Mouse (Mus musculus) lung, adult 2 months (tissue): ENCODE measurements at regions not wholly inside any gene's neighbourhood (a gene's known extent, or its start where the extent isn't known, plus 50 kb on each side); places are given as distances from the start of the nearest gene placed in this dataset.
A peak's percentile ranks its signal among the peaks of the same experiment; 100 is the strongest.

ENCODE experiments used
- DNase-seq: peaks from one replicate; pipeline ENCODE4 v3.0.0; 2022
- H3K4me1 ChIP-seq: fragments of 200-500 bp; 2 replicates; pipeline ENCODE4 v1.6.1; 2011; ENCODE audit warnings: low read length; ENCODE audit not compliant: control insufficient read depth, insufficient read depth
- H3K4me3 ChIP-seq: fragments of 200-500 bp; replicated peaks from 2 replicates; pipeline ENCODE3; 2011; ENCODE audit warnings: low read depth, mild to moderate bottlenecking, control low read depth, low read length; ENCODE audit errors: extremely low read depth
- CTCF ChIP-seq: fragments of 200-500 bp; IDR thresholded peaks from 2 replicates; pipeline ENCODE4 v1.5.1; 2011; ENCODE audit warnings: mild to moderate bottlenecking, low read length, control low read depth; ENCODE audit not compliant: insufficient read depth
- POLR2A ChIP-seq: fragments of 200-500 bp; IDR thresholded peaks from 2 replicates; pipeline ENCODE4 v1.6.1; 2011; ENCODE audit warnings: low read depth, mild to moderate bottlenecking, control low read depth, low read length, borderline replicate concordance; ENCODE audit errors: extremely low read depth
- WGBS: fragments of 180-500 bp; shearing (Covaris S2); methylation state at CpG from one replicate; pipeline ENCODE4 v1.1.7; 2018; 5-methylcytosine and 5-hydroxymethylcytosine counted together

DNA sequence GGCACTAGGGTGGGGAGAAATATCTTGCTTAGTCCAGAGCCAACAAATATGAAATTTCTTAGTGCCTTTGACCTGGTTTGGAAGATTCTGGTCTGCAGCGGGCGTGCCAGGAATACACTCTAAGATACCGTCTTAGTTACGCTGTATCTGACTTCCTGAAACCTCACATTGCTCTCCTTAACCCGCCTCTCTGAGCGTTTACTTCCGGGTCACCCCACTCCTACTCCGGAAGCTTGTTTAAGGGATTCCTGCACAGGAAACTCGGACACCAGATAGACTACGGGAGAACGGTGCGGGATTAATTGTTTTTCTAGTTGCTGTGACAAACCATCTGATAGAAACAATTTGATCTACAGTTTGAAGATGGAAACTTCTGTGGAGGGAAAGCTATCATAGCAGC lies 442.3 kb downstream of the Tshz3 start:
- Histone ChIP-seq H3K4me1 (no peaks in the 10 kb centered on the region), H3K4me3 (peak overlapping the region; percentile 8)
- WGBS, result 57% methylated on average over 12 of the region's 12 CpGs
- no peak for DNase-seq
- TF ChIP-seq CTCF (no peak), POLR2A (no peak)

DNA sequence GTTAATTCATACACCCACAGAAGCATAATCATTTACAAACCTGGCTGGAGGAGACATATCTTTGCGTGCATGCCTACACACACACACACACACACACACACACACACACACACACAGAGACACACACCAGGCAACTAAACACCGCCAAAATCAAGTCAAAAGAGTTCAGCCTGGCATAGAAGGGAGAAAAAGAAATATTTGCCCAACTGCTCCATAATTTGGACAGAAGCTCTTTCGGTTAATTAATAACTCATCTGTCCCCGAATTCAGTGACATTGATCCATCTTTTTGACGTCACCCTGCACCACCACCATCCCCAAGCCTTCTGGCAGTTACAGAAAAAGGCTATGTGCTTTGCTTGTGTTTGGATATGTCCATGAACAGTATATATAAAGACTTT lies 444.9 kb downstream of the Tshz3 start:
- WGBS, result 68% methylated on average over 5 of the region's 5 CpGs
- Histone ChIP-seq H3K4me1 (no peaks in the 10 kb centered on the region), H3K4me3 (no peak overlapping the region)
- DNase-seq, result no peak
- TF ChIP-seq POLR2A, result no peak
- TF ChIP-seq CTCF, result no peak

DNA sequence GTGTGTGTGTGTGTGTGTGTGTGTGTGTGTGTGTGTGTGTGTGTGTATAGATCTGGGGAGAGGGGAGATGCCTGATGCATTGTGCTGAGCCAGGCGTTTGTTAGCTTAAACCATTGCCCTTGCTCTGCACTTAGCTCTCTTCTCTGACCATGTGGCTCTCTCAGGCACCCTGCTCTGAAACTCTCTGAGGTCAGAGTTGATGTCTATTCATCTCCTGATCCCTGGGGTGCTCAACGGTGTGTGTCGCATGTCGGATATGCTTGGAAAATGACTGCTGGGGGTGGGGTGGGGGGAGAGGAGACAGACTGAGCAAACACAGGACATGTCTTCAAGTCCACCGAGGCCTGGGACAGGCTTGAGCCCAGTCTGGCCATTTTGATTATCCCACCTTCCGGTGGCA lies 446.4 kb downstream of the Tshz3 start:
- WGBS, result 49% methylated on average over 6 of the region's 6 CpGs
- DNase-seq, result no peak
- Histone ChIP-seq H3K4me1 (no peaks in the 10 kb centered on the region), H3K4me3 (no peak overlapping the region)
- TF ChIP-seq CTCF (no peak), POLR2A (no peak)

DNA sequence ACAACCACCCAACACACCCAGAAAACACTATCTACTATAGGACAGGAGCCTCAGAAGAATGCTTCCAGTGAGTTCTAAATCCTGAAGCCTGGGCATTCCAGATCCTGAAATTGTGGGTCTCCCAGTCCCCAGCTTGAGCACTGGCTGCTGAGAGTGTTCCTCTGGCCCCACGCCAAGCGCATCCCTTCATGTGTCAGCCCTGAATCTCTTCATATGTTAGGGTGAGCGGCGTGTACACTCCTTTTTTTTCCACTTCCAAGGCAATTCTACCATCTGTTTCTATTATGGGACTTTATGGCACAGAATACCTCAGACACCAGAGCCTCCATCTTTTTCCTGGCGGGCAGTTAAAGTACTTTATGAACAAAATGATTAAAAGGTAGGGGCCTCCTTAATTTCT lies 451.8 kb downstream of the Tshz3 start:
- TF ChIP-seq CTCF, result no peak
- TF ChIP-seq POLR2A, result no peak
- 74% methylated on average over 5 of the region's 5 CpGs for WGBS
- Histone ChIP-seq H3K4me1 (no peaks in the 10 kb centered on the region), H3K4me3 (no peak overlapping the region)
- no peak for DNase-seq

DNA sequence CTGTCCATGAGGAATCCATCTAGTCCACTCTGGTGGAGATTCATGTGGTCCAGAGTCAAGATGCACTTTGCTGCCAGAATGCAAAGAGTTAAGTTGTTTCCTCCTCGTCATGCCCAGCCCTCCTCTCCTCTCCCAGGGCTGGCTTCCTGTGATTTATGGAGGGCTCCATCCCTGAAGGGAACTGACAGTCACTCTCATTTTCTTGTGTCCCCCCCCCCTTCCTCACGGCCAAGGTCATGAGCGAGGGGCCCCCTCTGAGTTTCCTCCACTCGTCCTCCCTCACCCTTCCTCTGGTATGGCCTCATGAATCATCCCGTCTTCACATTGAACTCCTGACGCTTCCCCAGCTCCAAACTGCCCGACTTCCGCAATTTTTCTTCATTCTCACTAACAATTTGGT lies 461.9 kb downstream of the Tshz3 start:
- 22% methylated on average over 8 of the region's 8 CpGs for WGBS
- no peak for DNase-seq
- TF ChIP-seq POLR2A, result no peak
- TF ChIP-seq CTCF, result no peak
- Histone ChIP-seq H3K4me1 (no peaks in the 10 kb centered on the region), H3K4me3 (no peak overlapping the region)

DNA sequence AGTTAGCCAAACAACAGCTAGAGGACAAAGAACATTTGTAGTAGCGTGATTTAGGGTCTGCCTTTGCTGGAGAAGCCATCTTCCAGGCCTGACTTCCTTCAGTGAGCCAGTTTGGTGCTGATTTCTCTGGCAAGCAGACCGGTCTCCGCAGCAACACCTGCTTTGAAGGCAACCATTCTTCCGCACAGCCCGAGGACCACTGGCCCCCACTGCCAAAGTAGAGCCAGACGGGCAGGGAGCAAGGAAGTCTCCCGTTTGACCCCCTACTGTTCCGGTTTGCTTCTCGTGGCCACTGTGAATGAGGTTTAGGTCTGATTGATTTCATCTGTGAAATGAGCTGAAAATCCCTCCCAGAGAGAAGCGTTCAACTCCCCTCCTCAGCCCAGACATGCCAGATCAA lies 471.0 kb downstream of the Tshz3 start:
- Histone ChIP-seq H3K4me1 (no peaks in the 10 kb centered on the region), H3K4me3 (no peak overlapping the region)
- TF ChIP-seq POLR2A (no peak), CTCF (no peak)
- no peak for DNase-seq
- WGBS, result 80% methylated on average over 10 of the region's 10 CpGs

DNA sequence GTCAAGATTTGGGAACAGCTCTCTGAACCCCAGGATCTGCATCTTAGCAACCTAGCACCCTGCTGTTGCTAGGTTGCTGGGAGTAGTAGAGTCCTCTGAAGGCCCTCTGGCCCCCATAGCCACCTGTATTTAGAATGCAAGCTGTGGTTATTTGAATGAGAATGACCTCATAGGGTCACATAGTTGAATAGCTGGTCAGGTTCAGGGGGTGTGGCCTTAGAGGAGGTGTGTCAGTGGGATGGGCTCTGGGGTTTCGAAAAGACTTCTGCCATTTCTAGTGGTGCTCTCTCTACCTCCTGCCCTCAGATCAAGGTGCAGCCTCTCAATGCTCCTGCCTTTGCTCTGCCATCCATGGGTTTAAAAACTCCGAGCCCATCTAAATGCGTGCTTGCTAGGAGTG lies 477.8 kb downstream of the Tshz3 start:
- no peak overlapping the region for H3K4me3 ChIP-seq
- 88% methylated on average over 3 of the region's 3 CpGs for WGBS
- no peak for DNase-seq
- H3K4me1 ChIP-seq, result no peaks in the 10 kb centered on the region
- no peak for TF ChIP-seq POLR2A

DNA sequence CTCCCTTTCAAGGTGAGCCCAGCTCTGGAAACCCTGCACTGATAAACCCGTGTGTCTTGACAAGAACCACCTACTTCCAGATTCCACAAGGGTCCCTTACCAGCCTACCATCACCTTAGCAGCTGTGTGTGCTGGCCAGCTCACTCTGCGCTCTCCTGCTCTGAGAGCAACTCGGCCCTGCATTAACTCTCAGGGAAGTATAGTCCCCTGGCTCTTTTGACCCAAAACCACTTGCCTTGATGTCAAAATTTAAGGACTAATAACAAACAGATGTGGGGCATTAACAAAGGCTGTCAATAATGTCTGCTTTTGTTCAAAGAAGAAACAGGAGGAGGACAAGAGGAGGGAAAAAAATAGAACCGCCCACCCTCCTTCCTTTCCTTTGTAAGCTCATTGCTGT lies 480.3 kb downstream of the Tshz3 start:
- no peak for DNase-seq
- TF ChIP-seq CTCF (no peak), POLR2A (no peak)
- Histone ChIP-seq H3K4me1 (no peaks in the 10 kb centered on the region), H3K4me3 (no peak overlapping the region)
- WGBS, result 64% methylated on average over 4 of the region's 4 CpGs

DNA sequence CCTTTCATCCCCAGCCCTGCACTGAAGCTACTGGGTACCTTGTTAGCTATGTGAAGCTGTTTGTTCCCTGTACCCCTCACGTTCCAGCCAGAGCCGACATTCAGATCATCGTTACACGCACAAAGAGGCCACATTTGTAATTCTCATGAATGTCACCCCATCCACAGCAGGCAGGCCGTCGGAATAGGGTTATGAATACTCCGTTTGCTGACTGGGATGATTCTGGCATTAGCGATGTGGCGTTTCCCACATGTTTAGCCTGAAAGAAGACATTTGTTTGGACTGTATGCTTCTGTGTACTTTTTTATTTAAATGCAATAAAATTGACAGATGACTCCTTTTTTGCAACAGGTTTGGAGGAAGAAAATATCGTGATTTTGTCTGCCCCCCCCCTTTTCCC lies 482.0 kb downstream of the Tshz3 start:
- H3K4me3 ChIP-seq, result no peak overlapping the region
- no peak for DNase-seq
- WGBS, result 56% methylated on average over 10 of the region's 10 CpGs
- no peak for TF ChIP-seq CTCF
- TF ChIP-seq POLR2A, result no peak
- H3K4me1 ChIP-seq, result no peaks in the 10 kb centered on the region

DNA sequence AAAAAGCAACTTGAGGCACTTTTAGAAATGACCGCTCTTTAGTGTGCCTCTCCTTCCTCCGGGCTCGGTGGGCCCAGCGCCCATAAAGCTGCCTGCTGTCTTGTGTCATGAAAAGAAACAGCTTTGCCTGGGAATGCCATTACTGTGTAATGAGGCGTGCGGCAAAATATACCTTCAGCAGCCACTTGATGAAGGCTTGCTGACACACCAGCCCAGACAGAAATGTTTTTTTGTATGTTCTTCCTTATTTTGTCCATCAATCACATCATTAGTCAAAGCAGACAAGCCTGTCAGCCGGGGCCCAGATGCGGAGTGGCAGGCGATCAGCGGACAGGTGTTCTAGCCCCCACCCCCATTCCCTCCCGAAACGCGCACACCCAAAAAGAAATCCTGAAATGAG lies 482.5 kb downstream of the Tshz3 start:
- TF ChIP-seq CTCF (no peak), POLR2A (no peak)

DNA sequence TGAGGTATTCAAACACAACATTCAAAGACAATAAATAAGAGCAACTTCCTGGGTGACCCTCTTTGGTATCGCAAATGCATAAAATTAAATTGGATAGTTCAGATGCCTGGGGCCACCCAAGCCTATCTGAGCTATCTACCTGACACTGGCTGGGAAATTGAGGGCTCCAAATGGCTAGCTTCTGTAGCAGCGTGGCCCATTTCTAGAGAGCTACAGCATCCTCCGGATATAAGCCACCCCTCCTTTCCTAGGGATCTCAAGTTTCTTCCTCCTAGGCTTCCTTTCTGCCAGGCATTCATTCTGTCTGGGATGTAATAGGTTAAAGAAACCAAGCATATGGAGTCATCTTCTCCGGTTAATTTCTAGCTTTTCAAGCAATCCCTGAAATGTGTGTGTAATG lies 483.2 kb downstream of the Tshz3 start:
- 42% methylated on average over 4 of the region's 4 CpGs for WGBS
- H3K4me1 ChIP-seq, result no peaks in the 10 kb centered on the region
- TF ChIP-seq CTCF (no peak), POLR2A (no peak)

More for the DNA sequence above, 482.5 kb downstream of the Tshz3 start:
- 48% methylated on average over 13 of the region's 13 CpGs for WGBS
- no peak overlapping the region for H3K4me3 ChIP-seq
- DNase-seq, result no peak
- no peaks in the 10 kb centered on the region for H3K4me1 ChIP-seq

More for the DNA sequence above, 483.2 kb downstream of the Tshz3 start:
- H3K4me3 ChIP-seq, result no peak overlapping the region
- DNase-seq, result no peak
